ENCODE assay signal across 9 mouse cellular contexts in the genomic region with DNA sequence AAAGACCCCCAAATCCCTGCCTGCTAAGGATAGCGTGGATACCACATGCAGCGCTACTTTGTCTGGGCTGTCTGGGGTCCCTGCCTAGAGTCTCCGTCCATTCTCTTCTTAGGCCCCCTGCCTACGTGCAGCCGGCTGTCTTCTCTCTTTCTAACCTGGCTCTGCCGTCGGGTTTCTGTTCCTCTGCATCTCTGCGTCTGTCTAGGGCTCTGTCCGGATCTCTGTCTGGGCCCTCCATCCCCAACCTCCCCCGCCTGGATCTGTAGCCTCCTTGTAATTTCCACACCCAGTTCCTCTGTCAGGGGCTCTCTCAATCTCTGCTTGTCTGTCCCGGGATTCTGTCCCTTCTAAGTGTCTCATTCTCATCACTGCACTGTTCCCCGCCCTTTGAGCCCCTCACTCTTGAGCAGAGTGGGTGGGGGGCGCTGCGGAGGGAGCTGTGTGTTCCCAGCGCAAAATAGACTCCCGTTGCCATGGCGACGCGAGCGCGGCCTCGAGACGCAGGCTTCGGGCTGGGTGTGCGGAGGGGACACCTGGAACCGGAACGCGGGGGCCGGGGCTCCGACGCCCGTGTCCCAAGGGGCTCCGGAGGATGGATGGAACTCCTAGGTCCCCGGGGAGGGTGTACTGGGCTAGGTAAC. TPM values are rescaled to one million over a fixed set of nuclear protein-coding genes. Genes with fewer than 3 reads are reported as not detected.
DNase-seq lines count a peak whose midpoint lies in the region; ATAC-seq lines count a peak whose summit lies in the region.
"Had no signal": no experiment of that assay in that cellular context is flagged by ENCODE, and none has a peak within 500 bp of the region (broad histone marks: within the 10 kb centered on the region; RNA-seq: fewer than 3 reads in every experiment).

No protein-coding gene starts in this region.

- H3K4me2 ChIP-seq in heart, embryonic 15.5 days: peak overlapping the region; percentile 70
- H3K4me2 ChIP-seq in midbrain, embryonic 15.5 days: peak overlapping the region; percentile 85

- intact Hi-C loops in heart, postnatal 36 days (cut with DNase I): no loop called here

- ATAC-seq in heart, embryonic 15.5 days (replicated peaks; ENCODE audit: insufficient number of reproducible peaks, insufficient read depth, low FRiP score, low read depth): no peak
- ATAC-seq in midbrain, embryonic 15.5 days (replicated peaks): peak; percentile 55

- no peaks in the 10 kb centered on the region for H3K9me3 ChIP-seq in heart, embryonic 15.5 days (replicated peaks)
- peaks cover 5% of the 10 kb centered on the region; the same call in 1 of the 2 replicates for H3K9me3 ChIP-seq in forebrain, embryonic 10.5 days
- no peaks in the 10 kb centered on the region for H3K9me3 ChIP-seq in midbrain, embryonic 15.5 days

- H3K27me3 ChIP-seq in heart, embryonic 15.5 days: peaks cover 85% of the 10 kb centered on the region
- H3K27me3 ChIP-seq in forebrain, embryonic 10.5 days (ENCODE audit: poor library complexity, severe bottlenecking): peaks cover 77% of the 10 kb centered on the region
- H3K27me3 ChIP-seq in midbrain, embryonic 15.5 days (replicated peaks): no peaks in the 10 kb centered on the region

- no peak overlapping the region for H3K9ac ChIP-seq in heart, embryonic 15.5 days
- H3K9ac ChIP-seq in midbrain, embryonic 15.5 days: peak overlapping the region; percentile 76

- peaks cover 17% of the 10 kb centered on the region for H3K4me1 ChIP-seq in heart, embryonic 15.5 days (replicated peaks)
- peaks cover 35% of the 10 kb centered on the region for H3K4me1 ChIP-seq in forebrain, embryonic 10.5 days
- H3K4me1 ChIP-seq in midbrain, embryonic 15.5 days: peaks cover 29% of the 10 kb centered on the region

- H3K36me3 ChIP-seq in heart, embryonic 15.5 days: no peaks in the 10 kb centered on the region
- H3K36me3 ChIP-seq in forebrain, embryonic 10.5 days (replicated peaks): no peaks in the 10 kb centered on the region
- no peaks in the 10 kb centered on the region for H3K36me3 ChIP-seq in midbrain, embryonic 15.5 days (replicated peaks)

- peak overlapping the region; percentile 41 for H3K4me3 ChIP-seq in heart, embryonic 15.5 days
- H3K4me3 ChIP-seq in forebrain, embryonic 10.5 days: peak overlapping the region; percentile 65
- H3K4me3 ChIP-seq in midbrain, embryonic 15.5 days: peak overlapping the region; percentile 81

- H3K27ac ChIP-seq in heart, embryonic 15.5 days: no peak overlapping the region
- no peak overlapping the region for H3K27ac ChIP-seq in forebrain, embryonic 10.5 days
- H3K27ac ChIP-seq in midbrain, embryonic 15.5 days: peak overlapping the region; percentile 90

- no peak for DNase-seq in heart, postnatal 36 days
- DNase-seq in brain, adult 2 months (ENCODE audit: low read depth, low spot score): peak; percentile 88
- peak; percentile 70 for DNase-seq in forebrain, embryonic 10.5 days (ENCODE audit: extremely low spot score, low spot score)
- peak; percentile 79 to 80 for DNase-seq in layer of hippocampus, adult 8-10 months (ENCODE audit: low spot score in 2 of 2)
- no peak for DNase-seq in gastrocnemius, postnatal 25 days
- DNase-seq in spleen, postnatal 36 days (ENCODE audit: low spot score in 2 of 2): no peak

- 3% methylated on average over 34 of the region's 34 CpGs for WGBS in heart, embryonic 15.5 days
- WGBS in forebrain, embryonic 10.5 days: under 1% methylated on average over 34 of the region's 34 CpGs
- under 1% methylated on average over 34 of the region's 34 CpGs for WGBS in midbrain, embryonic 15.5 days

RNA-seq across cellular contexts. Expression of a gene that starts 0.8 kb away (rescaled TPM):
- polyA plus RNA-seq in heart, embryonic 15.5 days (2015; fragmentation: Nextera tagmentation; extraction: Ambion mirVana): 0.05 and 0.14 TPM in 2 replicates
- not detected for total RNA-seq in heart, postnatal 36 days (2021)
- 0.47 and 0.79 TPM in 2 replicates for polyA plus RNA-seq in forebrain, embryonic 10.5 days (2016; fragmentation: Nextera tagmentation; extraction: Ambion mirVana)
- total RNA-seq in layer of hippocampus, adult 8-10 months (2022): 100 to 1,000 TPM; 133 to 179 (median 153) TPM
- polyA plus RNA-seq in midbrain, embryonic 15.5 days (2015; fragmentation: Nextera tagmentation; extraction: Ambion mirVana): 15.3 and 16.6 TPM in 2 replicates
- not detected for total RNA-seq in gastrocnemius, postnatal 25 days (2021)
- polyA plus RNA-seq: liver, embryonic 16.5 days had no signal

RNA-seq across cellular contexts. Expression of a gene that starts 26.3 kb away (rescaled TPM):
- 3.0 and 4.8 TPM in 2 replicates for polyA plus RNA-seq in heart, embryonic 15.5 days (2015; fragmentation: Nextera tagmentation; extraction: Ambion mirVana)
- 1 to 10 TPM; 3.9 to 4.6 TPM for total RNA-seq in heart, postnatal 36 days (2021)
- polyA plus RNA-seq in forebrain, embryonic 10.5 days (2016; fragmentation: Nextera tagmentation; extraction: Ambion mirVana): 2.6 and 2.9 TPM in 2 replicates
- total RNA-seq in layer of hippocampus, adult 8-10 months (2022): 1 to 10 TPM; 4.7 to 8.9 (median 6.9) TPM
- 3.1 and 4.6 TPM in 2 replicates for polyA plus RNA-seq in midbrain, embryonic 15.5 days (2015; fragmentation: Nextera tagmentation; extraction: Ambion mirVana)
- 1 to 10 TPM; 4.3 to 4.5 TPM for total RNA-seq in gastrocnemius, postnatal 25 days (2021)

RNA-seq across cellular contexts. Expression of a gene that starts 31.3 kb away (rescaled TPM):
- 283 and 347 TPM in 2 replicates for polyA plus RNA-seq in heart, embryonic 15.5 days (2015; fragmentation: Nextera tagmentation; extraction: Ambion mirVana)
- total RNA-seq in heart, postnatal 36 days (2021): 10 to 100 TPM; 89.8 to 95.7 TPM
- 399 and 408 TPM in 2 replicates for polyA plus RNA-seq in forebrain, embryonic 10.5 days (2016; fragmentation: Nextera tagmentation; extraction: Ambion mirVana)
- 100 to 1,000 TPM; 113 to 119 (median 116) TPM for total RNA-seq in layer of hippocampus, adult 8-10 months (2022)
- 265 and 288 TPM in 2 replicates for polyA plus RNA-seq in midbrain, embryonic 15.5 days (2015; fragmentation: Nextera tagmentation; extraction: Ambion mirVana)
- 10 to 100 TPM; 65.5 to 67.9 TPM for total RNA-seq in gastrocnemius, postnatal 25 days (2021)

RNA-seq across cellular contexts. Expression of a gene that starts 33.2 kb away (rescaled TPM):
- polyA plus RNA-seq in heart, embryonic 15.5 days (2015; fragmentation: Nextera tagmentation; extraction: Ambion mirVana): 1.3 and 1.6 TPM in 2 replicates
- 10 to 100 TPM; 45.4 to 48.8 TPM for total RNA-seq in heart, postnatal 36 days (2021)
- polyA plus RNA-seq in forebrain, embryonic 10.5 days (2016; fragmentation: Nextera tagmentation; extraction: Ambion mirVana): 0.73 and 1.0 TPM in 2 replicates
- total RNA-seq in layer of hippocampus, adult 8-10 months (2022): 10 to 100 TPM; 13.7 to 16.0 (median 14.2) TPM
- polyA plus RNA-seq in midbrain, embryonic 15.5 days (2015; fragmentation: Nextera tagmentation; extraction: Ambion mirVana): 0.54 and 0.57 TPM in 2 replicates
- 10 to 100 TPM; 21.4 to 24.3 TPM for total RNA-seq in gastrocnemius, postnatal 25 days (2021)

RNA-seq across cellular contexts. Expression of a gene that starts 51.0 kb away (rescaled TPM):
- 197 and 209 TPM in 2 replicates for polyA plus RNA-seq in heart, embryonic 15.5 days (2015; fragmentation: Nextera tagmentation; extraction: Ambion mirVana)
- total RNA-seq in heart, postnatal 36 days (2021): 100 to 1,000 TPM; 515 to 545 TPM
- 374 and 397 TPM in 2 replicates for polyA plus RNA-seq in forebrain, embryonic 10.5 days (2016; fragmentation: Nextera tagmentation; extraction: Ambion mirVana)
- 100 to 1,000 TPM; 350 to 553 (median 418) TPM for total RNA-seq in layer of hippocampus, adult 8-10 months (2022)
- polyA plus RNA-seq in midbrain, embryonic 15.5 days (2015; fragmentation: Nextera tagmentation; extraction: Ambion mirVana): 186 and 187 TPM in 2 replicates
- total RNA-seq in gastrocnemius, postnatal 25 days (2021): 100 to 1,000 TPM; 442 to 471 TPM

Comparison
In these comparisons a context has a peak if more than half of its experiments do, and no peak if none do; other contexts are left out.
1. DNase-seq: peak in brain, adult 2 months (single experiment), forebrain, embryonic 10.5 days (single experiment) and layer of hippocampus, adult 8-10 months (2 of 2); none in heart, postnatal 36 days (0 of 2), gastrocnemius, postnatal 25 days (single experiment) and spleen, postnatal 36 days (0 of 2).
2. RNA of a gene that starts 0.8 kb away (total RNA-seq): 133 to 179 TPM in layer of hippocampus, adult 8-10 months; not detected in heart, postnatal 36 days and not detected in gastrocnemius, postnatal 25 days; every median in the first group is over 100 times any median in the second.
3. Peak in every context shown above with its lines, with median percentiles within 50 percentile points of each other: H3K4me3 ChIP-seq.